Mouse (Mus musculus) olfactory bulb, adult 2 months (tissue): ENCODE data around the gene Cpsf4l. TPM values are rescaled to one million over a fixed set of nuclear protein-coding genes. Genes with fewer than 3 reads are reported as not detected.
"Not testable (repeated sequence)": the region's sequence is repeated elsewhere in the genome, so short reads cannot be mapped to it uniquely, and the experiment has no call there.

ENCODE experiments used
- H3K27ac ChIP-seq: fragments of 200-500 bp; 2 replicates; pipeline ENCODE4 v1.5.1; 2012; ENCODE audit warnings: low read depth, low read length; ENCODE audit not compliant: insufficient read depth
- H3K4me1 ChIP-seq: fragments of 200-500 bp; 2 replicates; pipeline ENCODE4 v1.6.1; 2012; ENCODE audit warnings: low read length; ENCODE audit not compliant: control insufficient read depth, insufficient read depth
- H3K4me3 ChIP-seq: fragments of 200-500 bp; 2 replicates; pipeline ENCODE4 v1.5.1; 2012; ENCODE audit warnings: mild to moderate bottlenecking, low read depth, low read length, moderate library complexity; ENCODE audit not compliant: insufficient read depth
- CTCF ChIP-seq: fragments of 200-500 bp; IDR thresholded peaks from 2 replicates; pipeline ENCODE4 v1.5.1; 2012; ENCODE audit warnings: low read depth, mild to moderate bottlenecking, low read length, moderate library complexity; ENCODE audit not compliant: insufficient read depth
- POLR2A ChIP-seq: fragments of 200-500 bp; IDR thresholded peaks from 2 replicates; pipeline ENCODE4 v1.6.1; 2012; ENCODE audit warnings: mild to moderate bottlenecking, low read depth, low read length, moderate library complexity; ENCODE audit not compliant: insufficient read depth
- WGBS: fragments of 180-500 bp; shearing (Covaris S2); methylation state at CpG from one replicate; pipeline ENCODE4 v1.1.7; 2018; 5-methylcytosine and 5-hydroxymethylcytosine counted together
- polyA plus RNA-seq: library from polyadenylated mRNA; stranded (reverse); fragments of >200 nt; gene quantifications from 2 replicates; pipeline ENCODE4 v1.2.4, GENCODE M21; 2012; ENCODE audit warnings: low replicate concordance; ENCODE audit not compliant: missing spikeins, insufficient read depth, insufficient read length

Cpsf4l gene
- polyA plus RNA-seq, 1 experiment, result not detected

GRCm38 (mm10) chr11:113664279-113664678 lies 45.5 kb downstream of the Cpsf4l start:
- WGBS, result 71% methylated on average over 2 of the region's 2 CpGs
- no peak overlapping the region for H3K4me3 ChIP-seq
- H3K4me1 ChIP-seq, result peaks cover 12% of the 10 kb centered on the region
- no peak for TF ChIP-seq POLR2A
- no peak for TF ChIP-seq CTCF
- H3K27ac ChIP-seq, result no peak overlapping the region

- H3K27ac ChIP-seq, result no peak overlapping the region
- peaks cover 4% of the 10 kb centered on the region; the same call in 1 of the 2 replicates for H3K4me1 ChIP-seq
- 90% methylated on average over 18 of the region's 18 CpGs for WGBS
- no peak for TF ChIP-seq CTCF
- no peak for TF ChIP-seq POLR2A
- H3K4me3 ChIP-seq, result no peak overlapping the region
Observed at GRCm38 (mm10) chr11:113661835-113662351, 47.9 kb downstream of the Cpsf4l start.

- peaks cover 7% of the 10 kb centered on the region; the same call in 1 of the 2 replicates for H3K4me1 ChIP-seq
- H3K4me3 ChIP-seq, result no peak overlapping the region
- TF ChIP-seq POLR2A (no peak), CTCF (no peak)
- 76% methylated on average over 11 of the region's 11 CpGs for WGBS
- no peak overlapping the region for H3K27ac ChIP-seq
Observed at GRCm38 (mm10) chr11:113660940-113661339, 48.9 kb downstream of the Cpsf4l start.

DNA sequence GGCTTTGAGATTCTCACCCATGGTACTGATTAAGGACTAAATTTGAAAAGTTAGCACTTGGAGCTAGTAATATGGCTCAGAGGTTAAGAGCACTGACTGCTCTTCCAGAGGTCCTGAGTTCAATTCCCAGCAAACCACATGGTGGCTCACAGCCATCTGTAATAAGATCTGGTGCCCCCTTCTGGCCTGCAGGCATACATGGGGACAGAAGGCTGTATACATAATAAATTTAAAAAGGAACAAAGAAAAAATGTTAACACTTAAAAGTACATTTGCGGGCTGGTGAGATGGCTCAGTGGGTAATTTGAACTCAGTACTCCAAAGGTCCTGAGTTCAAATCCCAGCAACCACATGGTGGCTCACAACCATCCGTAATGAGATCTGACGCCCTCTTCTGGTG lies 49.6 kb downstream of the Cpsf4l start:
- not testable (repeated sequence) for H3K4me3 ChIP-seq, H3K4me1 ChIP-seq, H3K27ac ChIP-seq
- 95% methylated on average over 3 of the region's 3 CpGs for WGBS

DNA sequence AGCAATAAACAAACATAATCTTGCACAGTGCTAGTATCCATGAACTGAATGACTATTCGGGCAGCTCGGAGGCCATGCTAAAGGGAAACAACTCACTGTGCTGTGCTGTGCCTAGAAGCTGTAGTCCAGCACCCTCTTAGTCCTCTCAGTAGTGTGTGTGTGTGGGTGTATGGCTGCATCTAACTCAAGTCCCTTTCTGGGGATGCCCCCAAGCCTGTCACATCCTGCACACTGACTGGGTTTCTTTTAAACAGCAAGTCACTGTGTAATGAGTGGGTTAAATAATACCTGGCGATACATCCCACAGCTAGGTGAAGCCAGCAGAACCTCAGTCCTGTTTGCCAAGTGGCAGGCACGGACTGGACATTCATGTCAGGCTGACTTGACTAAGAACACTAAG lies 51.1 kb downstream of the Cpsf4l start:
- 89% methylated on average over 4 of the region's 4 CpGs for WGBS
- H3K4me1 ChIP-seq, result peaks cover 8% of the 10 kb centered on the region; the same call in 1 of the 2 replicates
- TF ChIP-seq POLR2A (no peak), CTCF (no peak)
- H3K4me3 ChIP-seq, result no peak overlapping the region
- H3K27ac ChIP-seq, result no peak overlapping the region

DNA sequence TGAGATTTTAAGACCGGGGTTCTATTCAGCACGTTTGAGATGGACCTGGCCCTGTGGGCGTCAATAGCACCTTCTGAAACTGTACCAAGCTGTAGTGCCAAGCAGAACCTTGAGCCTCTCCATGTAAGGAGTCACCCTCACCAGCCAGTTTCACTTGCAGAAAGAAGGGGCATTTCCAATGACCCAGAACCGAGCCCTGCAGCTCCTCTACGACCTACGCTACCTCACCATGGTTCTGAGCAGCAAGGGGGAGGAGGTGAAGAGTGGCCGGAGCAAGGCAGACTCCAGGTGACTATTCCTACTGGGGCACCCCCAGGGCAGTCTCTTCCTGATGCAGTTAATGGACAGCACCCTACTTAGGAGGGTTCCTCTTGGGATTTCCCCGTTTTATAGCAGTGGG lies 51.5 kb downstream of the Cpsf4l start:
- TF ChIP-seq POLR2A, result no peak
- TF ChIP-seq CTCF, result no peak
- Histone ChIP-seq H3K4me3 (no peak overlapping the region), H3K27ac (no peak overlapping the region), H3K4me1 (peaks cover 8% of the 10 kb centered on the region; the same call in 1 of the 2 replicates)
- WGBS, result 87% methylated on average over 8 of the region's 8 CpGs

DNA sequence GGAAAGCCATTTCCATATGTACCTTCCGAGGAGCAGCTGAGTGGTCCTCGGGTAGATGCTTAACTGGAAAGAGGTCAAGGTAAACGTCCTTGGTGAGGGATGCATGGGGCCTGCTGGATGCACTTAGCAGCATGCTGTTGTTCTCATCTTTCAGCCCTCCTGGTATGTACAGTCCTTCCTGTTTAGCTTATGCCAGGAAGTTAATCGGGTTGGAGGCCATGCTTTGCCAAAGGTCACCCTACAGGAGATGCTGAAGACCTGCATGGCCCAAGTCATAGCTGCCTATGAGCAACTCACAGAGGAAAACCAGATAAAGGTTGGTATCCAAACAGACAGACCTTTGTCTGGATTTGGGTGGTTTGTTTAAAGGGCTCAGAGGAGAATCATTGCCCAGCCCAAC lies 52.6 kb downstream of the Cpsf4l start:
- no peak for TF ChIP-seq CTCF
- TF ChIP-seq POLR2A, result no peak
- WGBS, result 76% methylated on average over 4 of the region's 4 CpGs
- Histone ChIP-seq H3K4me1 (peaks cover 8% of the 10 kb centered on the region; the same call in 1 of the 2 replicates), H3K4me3 (no peak overlapping the region), H3K27ac (no peak overlapping the region)

DNA sequence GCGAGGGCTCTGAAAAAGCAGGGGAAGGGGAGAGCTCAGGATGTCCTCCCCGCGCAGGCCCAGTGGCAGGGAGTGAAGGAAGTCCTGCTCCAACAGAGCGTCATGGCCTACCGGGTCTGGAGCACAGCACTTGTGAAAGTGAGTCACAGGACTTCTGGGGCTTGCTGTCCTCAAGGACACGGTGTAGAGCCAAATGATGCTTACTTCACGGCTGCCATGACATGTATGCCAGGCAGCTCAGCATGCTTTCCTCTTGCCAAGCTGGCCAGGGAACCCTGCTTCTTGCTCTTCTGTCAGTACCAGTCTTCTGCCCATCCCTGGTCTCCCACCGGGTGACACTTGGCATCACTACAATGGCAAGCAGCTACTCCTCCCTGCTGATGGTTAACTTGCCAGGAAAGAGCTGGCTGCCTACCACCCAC lies 53.3 kb downstream of the Cpsf4l start:
- H3K27ac ChIP-seq, result no peak overlapping the region
- no peak overlapping the region for H3K4me3 ChIP-seq
- peaks cover 8% of the 10 kb centered on the region; the same call in 1 of the 2 replicates for H3K4me1 ChIP-seq
- TF ChIP-seq CTCF (no peak), POLR2A (no peak)
- WGBS, result 65% methylated on average over 8 of the region's 8 CpGs

- Histone ChIP-seq H3K27ac (no peak overlapping the region), H3K4me1 (peaks cover 10% of the 10 kb centered on the region; the same call in 1 of the 2 replicates), H3K4me3 (no peak overlapping the region)
- WGBS, result 85% methylated on average over 18 of the region's 18 CpGs
- TF ChIP-seq POLR2A (no peak), CTCF (no peak)
Observed at GRCm38 (mm10) chr11:113654561-113655270, 55.1 kb downstream of the Cpsf4l start.
